Mouse (Mus musculus) thymus, adult 2 months (tissue): ENCODE results near the gene Cmtm2b. TPM values are rescaled to one million over a fixed set of nuclear protein-coding genes. Genes with fewer than 3 reads are reported as not detected.
"Not testable (repeated sequence)": the region's sequence is repeated elsewhere in the genome, so short reads cannot be mapped to it uniquely, and the experiment has no call there.

Source experiments
- DNase-seq: peaks from one replicate; pipeline ENCODE4 v3.0.0; 2021
- H3K27ac ChIP-seq: fragments of 200-500 bp; 2 replicates; pipeline ENCODE4 v1.5.1; 2012; ENCODE audit warnings: low read length, control low read depth; ENCODE audit not compliant: control insufficient read depth, insufficient read depth
- H3K27me3 ChIP-seq: fragments of 200-500 bp; 2 replicates; pipeline ENCODE4 v1.6.1; 2012; ENCODE audit warnings: mild to moderate bottlenecking, low read length, moderate library complexity, mixed read lengths; ENCODE audit not compliant: control insufficient read depth, insufficient read depth
- H3K36me3 ChIP-seq: fragments of 200-500 bp; 2 replicates; pipeline ENCODE4 v1.6.1; 2012; ENCODE audit warnings: mild to moderate bottlenecking, low read length, moderate library complexity; ENCODE audit not compliant: control insufficient read depth, insufficient read depth
- H3K4me1 ChIP-seq: fragments of 200-500 bp; replicated peaks from 2 replicates; pipeline ENCODE4 v1.6.1; 2012; ENCODE audit warnings: low read length; ENCODE audit not compliant: control insufficient read depth, insufficient read depth
- H3K4me3 ChIP-seq: fragments of 200-500 bp; 2 replicates; pipeline ENCODE4 v1.5.1; 2012; ENCODE audit warnings: mild to moderate bottlenecking, low read length, control low read depth, moderate library complexity; ENCODE audit not compliant: control insufficient read depth, insufficient read depth
- CTCF ChIP-seq: fragments of 200-500 bp; IDR thresholded peaks from 2 replicates; pipeline ENCODE4 v1.5.1; 2012; ENCODE audit warnings: mild to moderate bottlenecking, control low read depth, low read length, moderate library complexity, borderline replicate concordance; ENCODE audit not compliant: control insufficient read depth, poor library complexity, insufficient read depth; ENCODE audit errors: extremely low read depth
- POLR2A ChIP-seq: fragments of 200-500 bp; IDR thresholded peaks from 2 replicates; pipeline ENCODE4 v1.6.1; 2012; ENCODE audit warnings: mild to moderate bottlenecking, low read length, control low read depth, moderate library complexity; ENCODE audit not compliant: control insufficient read depth, poor library complexity, insufficient read depth; ENCODE audit errors: extremely low read depth
- WGBS: fragments of 180-500 bp; shearing (Covaris S2); methylation state at CpG from one replicate; pipeline ENCODE4 v1.1.7; 2018; 5-methylcytosine and 5-hydroxymethylcytosine counted together
- polyA plus RNA-seq: library from polyadenylated mRNA; depleted of rRNA; stranded (reverse); fragments of >200 nt; gene quantifications from 2 replicates; pipeline ENCODE4 v1.2.3, GENCODE M21; 2012

Gene Cmtm2b
- polyA plus RNA-seq, 1 experiment: not detected

GRCm38 (mm10) chr8:104313311-104313710 lies 8.7 kb upstream of the Cmtm2b start:
- no peak for DNase-seq
- H3K4me3 ChIP-seq: no peak overlapping the region
- H3K27ac ChIP-seq: no peak overlapping the region
- WGBS: 67% methylated on average over 4 of the region's 4 CpGs
- H3K4me1 ChIP-seq: no peaks in the 10 kb centered on the region
- H3K27me3 ChIP-seq: no peaks in the 10 kb centered on the region
- H3K36me3 ChIP-seq: no peaks in the 10 kb centered on the region
- TF ChIP-seq CTCF (no peak), POLR2A (no peak)

DNA sequence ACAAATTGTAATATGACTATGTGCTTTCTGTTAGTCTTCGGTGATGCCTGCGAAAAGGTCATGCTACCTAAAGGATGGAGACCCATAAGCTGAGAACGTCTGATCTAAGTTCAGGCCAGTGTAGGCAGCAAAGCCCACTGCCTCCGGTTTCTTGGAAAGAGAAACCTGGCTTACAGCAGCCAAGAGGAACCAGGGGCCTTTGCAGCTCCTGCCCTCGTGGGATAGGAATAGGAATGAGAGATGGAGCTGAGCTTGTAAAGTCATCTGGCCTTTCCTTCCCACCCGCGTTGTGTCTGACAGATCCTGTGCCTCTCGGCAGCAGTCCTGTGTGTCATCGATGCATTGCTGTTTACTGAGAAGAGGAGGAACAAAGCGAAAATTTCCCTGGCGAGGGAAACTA lies 763 bp upstream of the Cmtm2b start, which contains the start of gene Gm11020:
Gene Gm11020, plus strand, starts transcription at position 301 of the 400 bp plus-strand sequence.
- H3K27ac ChIP-seq, DNase-seq, H3K36me3 ChIP-seq, H3K27me3 ChIP-seq, H3K4me3 ChIP-seq, H3K4me1 ChIP-seq: not testable (repeated sequence)
- WGBS: 91% methylated on average over 11 of the region's 11 CpGs

GRCm38 (mm10) chr8:104332665-104333631 lies 10.9 kb downstream of the Cmtm2b start:
- no peaks in the 10 kb centered on the region for H3K27me3 ChIP-seq
- H3K4me3 ChIP-seq: no peak overlapping the region
- no peaks in the 10 kb centered on the region for H3K36me3 ChIP-seq
- H3K4me1 ChIP-seq: no peaks in the 10 kb centered on the region
- no peak for DNase-seq
- H3K27ac ChIP-seq: no peak overlapping the region
- TF ChIP-seq CTCF (no peak), POLR2A (no peak)
- WGBS: 86% methylated on average over 5 of the region's 5 CpGs

GRCm38 (mm10) chr8:104333786-104334185 lies 11.8 kb downstream of the Cmtm2b start:
- Histone ChIP-seq H3K27ac (no peak overlapping the region), H3K4me1 (no peaks in the 10 kb centered on the region), H3K4me3 (no peak overlapping the region), H3K36me3 (no peaks in the 10 kb centered on the region), H3K27me3 (no peaks in the 10 kb centered on the region)
- no peak for DNase-seq
- TF ChIP-seq CTCF (no peak), POLR2A (no peak)
- 31% methylated on average over 5 of the region's 5 CpGs for WGBS

GRCm38 (mm10) chr8:104334196-104334595 lies 12.2 kb downstream of the Cmtm2b start:
- H3K36me3 ChIP-seq: no peaks in the 10 kb centered on the region
- TF ChIP-seq POLR2A (no peak), CTCF (no peak)
- 95% methylated on average over 1 of the region's 1 CpGs for WGBS
- no peaks in the 10 kb centered on the region for H3K27me3 ChIP-seq
- H3K4me1 ChIP-seq: no peaks in the 10 kb centered on the region
- no peak overlapping the region for H3K27ac ChIP-seq
- H3K4me3 ChIP-seq: no peak overlapping the region
- no peak for DNase-seq

- Histone ChIP-seq H3K4me1 (peaks cover 17% of the 10 kb centered on the region), H3K27me3 (no peaks in the 10 kb centered on the region), H3K4me3 (no peak overlapping the region), H3K36me3 (no peaks in the 10 kb centered on the region), H3K27ac (no peak overlapping the region)
- WGBS: 100% methylated on average over 1 of the region's 1 CpGs
- DNase-seq: no peak
- TF ChIP-seq CTCF: no peak
- TF ChIP-seq POLR2A: no peak
These were observed 14.8 kb downstream of the Cmtm2b start for GRCm38 (mm10) chr8:104336806-104337205.

DNA sequence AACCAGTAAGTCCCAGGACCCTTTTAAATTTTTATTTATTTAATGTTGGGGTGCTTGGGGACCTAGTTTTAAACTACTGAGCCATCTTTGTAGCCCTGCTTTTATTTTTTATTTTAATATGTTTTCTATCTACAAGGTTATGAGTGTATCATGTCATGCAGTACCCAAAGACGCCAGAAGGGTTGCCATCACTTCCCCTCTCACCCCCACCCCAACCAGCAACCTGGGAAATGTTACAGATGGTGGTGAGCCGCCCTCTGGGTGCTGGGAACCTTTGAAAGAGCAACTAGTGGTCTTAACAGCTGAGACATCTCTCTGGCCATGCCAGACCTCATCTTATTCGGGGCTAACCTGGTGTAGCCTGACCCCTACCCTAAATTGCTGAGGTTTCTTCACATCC lies 15.9 kb downstream of the Cmtm2b start:
- Histone ChIP-seq H3K27ac (no peak overlapping the region), H3K4me1 (peaks cover 17% of the 10 kb centered on the region), H3K36me3 (no peaks in the 10 kb centered on the region), H3K27me3 (no peaks in the 10 kb centered on the region), H3K4me3 (no peak overlapping the region)
- TF ChIP-seq POLR2A (no peak), CTCF (0 out of 2 replicates have a peak, but pooled peaks have one; percentile 16)
- DNase-seq: no peak
- WGBS: 57% methylated on average over 3 of the region's 3 CpGs
